Mouse (Mus musculus) C2C12 (cell line): ENCODE data around the gene Mllt1.

Experiments
- CEBPB ChIP-seq: IDR thresholded peaks from one replicate; pipeline ENCODE4 v1.6.1; 2011; ENCODE audit warnings: low read depth, mild to moderate bottlenecking, control low read depth, moderate library complexity
- CTCF ChIP-seq: IDR thresholded peaks from one replicate; pipeline ENCODE4 v1.5.1; 2011; ENCODE audit not compliant: control insufficient read depth, insufficient read depth, insufficient read length
- MYOG ChIP-seq: IDR thresholded peaks from one replicate; pipeline ENCODE4 v1.6.1; 2011; ENCODE audit not compliant: control insufficient read depth, insufficient read length; ENCODE audit errors: extremely low read depth

DNA sequence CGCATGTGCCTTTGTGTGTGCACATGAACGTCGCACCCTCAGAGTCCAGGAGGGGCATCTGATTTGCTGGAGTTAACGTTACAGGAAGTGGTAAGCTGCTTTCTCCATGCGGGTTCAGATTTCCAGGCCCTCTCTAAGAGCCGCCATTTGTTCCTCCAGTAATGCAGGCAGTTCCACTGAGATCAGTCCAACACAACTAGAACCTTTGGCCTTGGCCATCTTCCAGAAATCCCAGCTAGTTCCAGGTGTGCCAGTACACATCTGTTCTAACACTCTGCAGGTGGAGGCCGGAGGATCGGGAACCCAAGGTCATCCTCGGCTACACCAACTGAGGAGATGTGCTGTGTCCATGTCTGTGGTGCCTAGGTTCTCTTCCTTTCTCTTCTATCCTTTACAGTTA lies 49.7 kb upstream of the Mllt1 start:
- TF ChIP-seq CEBPB (no peak), MYOG (no peak), CTCF (no peak)
